Mouse (Mus musculus) forebrain, embryonic 11.5 days (tissue): ENCODE results near the gene Galk2. TPM values are rescaled to one million over a fixed set of nuclear protein-coding genes. Genes with fewer than 3 reads are reported as not detected.
A peak's percentile ranks its signal among the peaks of the same experiment; 100 is the strongest.

ENCODE experiments used
- ATAC-seq: fragments of 200-750 bp; cut with Nextera tagmentation; replicated peaks from 2 replicates; pipeline ENCODE4 v1.8.0; 2017; ENCODE audit warnings: moderate TSS enrichment; ENCODE audit not compliant: low FRiP score
- DNase-seq: peaks from one replicate; pipeline ENCODE4 v3.0.0-alpha.2; 2017; ENCODE audit warnings: low spot score
- H3K27ac ChIP-seq: fragments of 300-500 bp; sonication (generic); 2 replicates; pipeline ENCODE4 v1.5.1; 2014; ENCODE audit warnings: low read depth, low read length
- H3K27me3 ChIP-seq: fragments of 300-500 bp; sonication (generic); 2 replicates; pipeline ENCODE4 v1.6.1; 2014; ENCODE audit warnings: mild to moderate bottlenecking, low read length, mixed read lengths; ENCODE audit not compliant: control insufficient read depth, insufficient read depth
- H3K36me3 ChIP-seq: fragments of 300-500 bp; sonication (generic); 2 replicates; pipeline ENCODE4 v1.6.1; 2014; ENCODE audit warnings: mild to moderate bottlenecking, low read length, moderate library complexity, mixed read lengths; ENCODE audit not compliant: control insufficient read depth, insufficient read depth
- H3K4me1 ChIP-seq: fragments of 300-500 bp; sonication (generic); replicated peaks from 2 replicates; pipeline ENCODE4 v1.6.1; 2014; ENCODE audit warnings: low read length, mixed read lengths; ENCODE audit not compliant: control insufficient read depth, insufficient read depth
- H3K4me2 ChIP-seq: fragments of 300-500 bp; sonication (generic); 2 replicates; pipeline ENCODE4 v1.6.1; 2014; ENCODE audit warnings: low read depth, mild to moderate bottlenecking, low read length, moderate library complexity, mixed read lengths; ENCODE audit not compliant: severe bottlenecking
- H3K4me3 ChIP-seq: fragments of 300-500 bp; sonication (generic); 2 replicates; pipeline ENCODE4 v1.5.1; 2014; ENCODE audit warnings: low read depth, low read length
- H3K9ac ChIP-seq: fragments of 300-500 bp; sonication (generic); 2 replicates; pipeline ENCODE4 v1.6.1; 2014; ENCODE audit warnings: low read length
- H3K9me3 ChIP-seq: fragments of 300-500 bp; sonication (generic); 2 replicates; pipeline ENCODE4 v1.6.1; 2016; ENCODE audit warnings: low read length, mixed read lengths; ENCODE audit not compliant: control insufficient read depth
- WGBS: fragments of 180-500 bp; shearing (Covaris S2); extraction: QIAGEN DNeasy Blood & Tissue Kit; methylation state at CpG from one replicate; pipeline ENCODE4 v1.1.7; 2014; 5-methylcytosine and 5-hydroxymethylcytosine counted together
- polyA plus RNA-seq: library from polyadenylated mRNA; unstranded; fragments of >200 nt; fragmentation: Nextera tagmentation; extraction: Ambion mirVana; gene quantifications from 2 replicates; pipeline ENCODE4 v1.2.1, GENCODE M21; 2014

Gene Galk2
- polyA plus RNA-seq: 28.8 and 29.3 TPM in 2 replicates

DNA sequence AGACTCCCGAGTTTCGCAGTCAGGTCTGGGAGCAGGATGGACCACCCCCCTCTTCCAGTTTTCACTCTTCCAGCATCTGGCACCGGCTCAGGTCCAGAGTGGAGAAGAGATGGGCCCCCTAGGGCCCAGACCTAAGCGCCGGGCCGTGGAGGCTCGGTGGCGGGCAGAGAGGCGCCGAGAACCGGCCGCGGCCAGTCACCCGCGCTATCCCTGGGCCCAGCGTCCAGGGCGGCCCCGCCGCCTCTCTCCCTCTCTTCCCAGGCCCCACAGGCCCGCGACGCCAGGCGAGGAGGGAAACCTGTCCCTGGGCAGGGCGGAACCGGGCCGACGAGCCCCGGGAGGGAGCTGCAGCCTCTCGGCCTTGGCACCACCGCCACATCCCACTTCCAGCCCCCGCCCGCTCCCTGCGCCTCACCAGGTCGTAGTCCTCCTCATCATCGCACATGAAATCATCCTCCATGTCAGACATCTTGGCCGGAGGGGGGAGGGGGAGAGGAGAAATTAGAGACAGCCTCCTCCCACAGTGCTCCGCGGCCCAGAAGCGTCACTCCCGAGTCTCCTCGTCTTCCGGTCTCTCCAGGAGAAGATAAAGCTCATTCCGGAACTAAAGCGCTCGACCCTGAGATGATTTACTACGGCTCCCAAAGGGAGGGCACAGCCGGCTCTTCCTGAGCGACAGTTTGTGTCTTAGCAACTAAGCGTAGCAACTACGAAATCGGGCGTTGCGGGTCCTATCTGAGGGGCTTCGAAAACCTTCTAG, at the start of gene Galk2, which contains the start of gene Cops2:
Gene Galk2, plus strand, starts transcription at position 589 of the 760 bp plus-strand sequence.
Gene Cops2, minus strand, starts transcription at position 619 of the 760 bp plus-strand sequence.
- H3K4me3 ChIP-seq: peak within 1 kb of the TSS; percentile 99
- H3K9ac ChIP-seq: peak within 1 kb of the TSS; percentile 98
- peak; percentile 98 for ATAC-seq
- peak; percentile 95 for DNase-seq
- no peaks in the 10 kb centered on the region for H3K27me3 ChIP-seq
- H3K27ac ChIP-seq: peak within 1 kb of the TSS; percentile 68
- no peaks in the 10 kb centered on the region; the same call in 1 of the 2 replicates for H3K4me1 ChIP-seq
- H3K9me3 ChIP-seq: no peaks in the 10 kb centered on the region
- peak within 1 kb of the TSS; percentile 75 for H3K4me2 ChIP-seq
- WGBS: under 1% methylated on average over 44 of the region's 54 CpGs
- H3K36me3 ChIP-seq: no peaks in the 10 kb centered on the region

DNA sequence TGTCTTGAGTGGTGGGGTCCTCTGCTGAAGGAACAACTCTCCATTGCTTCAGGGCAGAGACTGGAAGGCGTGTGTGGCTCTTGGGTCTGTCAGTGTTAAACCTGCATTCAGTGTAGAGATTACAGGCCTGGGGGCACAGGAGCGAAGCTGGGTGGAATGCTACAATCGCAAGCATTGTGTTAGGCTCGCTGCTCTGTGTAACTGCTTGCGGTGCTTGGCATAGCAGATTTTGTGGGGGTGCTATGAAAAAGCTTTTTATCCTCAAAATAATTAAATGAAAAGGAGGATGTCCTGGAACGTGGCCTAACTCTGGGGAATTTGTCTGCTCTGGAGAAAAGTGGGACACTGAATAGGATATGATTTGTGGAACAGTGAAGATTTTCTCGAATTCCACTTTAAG, 49.4 kb upstream of the Galk2 start:
- H3K9ac ChIP-seq: no peak overlapping the region
- no peak overlapping the region for H3K4me3 ChIP-seq
- no peak for DNase-seq
- H3K36me3 ChIP-seq: no peaks in the 10 kb centered on the region
- H3K9me3 ChIP-seq: no peaks in the 10 kb centered on the region
- H3K4me1 ChIP-seq: no peaks in the 10 kb centered on the region
- no peaks in the 10 kb centered on the region for H3K27me3 ChIP-seq
- ATAC-seq: no peak
- WGBS: 72% methylated on average over 7 of the region's 7 CpGs
- H3K4me2 ChIP-seq: no peak overlapping the region
- no peak overlapping the region for H3K27ac ChIP-seq

DNA sequence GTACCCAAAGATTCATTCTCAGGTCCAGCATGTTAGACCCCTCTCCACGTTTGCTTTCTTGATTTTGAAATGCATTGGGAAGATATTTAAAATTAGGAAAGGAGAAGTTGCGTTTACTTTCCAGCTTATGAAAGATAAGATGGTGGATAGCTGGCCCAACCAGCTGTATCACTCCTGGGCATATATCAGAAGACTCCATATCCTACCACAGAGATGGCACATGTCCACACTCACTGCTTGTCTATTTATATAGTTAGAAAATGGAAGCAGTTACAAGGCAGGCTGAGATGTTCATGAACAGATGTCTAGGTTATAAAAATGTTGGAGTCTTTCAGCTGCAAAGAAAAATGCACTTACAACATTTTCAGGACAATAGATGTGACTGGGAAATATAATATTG, 47.6 kb upstream of the Galk2 start:
- WGBS: 83% methylated on average over 2 of the region's 2 CpGs

DNA sequence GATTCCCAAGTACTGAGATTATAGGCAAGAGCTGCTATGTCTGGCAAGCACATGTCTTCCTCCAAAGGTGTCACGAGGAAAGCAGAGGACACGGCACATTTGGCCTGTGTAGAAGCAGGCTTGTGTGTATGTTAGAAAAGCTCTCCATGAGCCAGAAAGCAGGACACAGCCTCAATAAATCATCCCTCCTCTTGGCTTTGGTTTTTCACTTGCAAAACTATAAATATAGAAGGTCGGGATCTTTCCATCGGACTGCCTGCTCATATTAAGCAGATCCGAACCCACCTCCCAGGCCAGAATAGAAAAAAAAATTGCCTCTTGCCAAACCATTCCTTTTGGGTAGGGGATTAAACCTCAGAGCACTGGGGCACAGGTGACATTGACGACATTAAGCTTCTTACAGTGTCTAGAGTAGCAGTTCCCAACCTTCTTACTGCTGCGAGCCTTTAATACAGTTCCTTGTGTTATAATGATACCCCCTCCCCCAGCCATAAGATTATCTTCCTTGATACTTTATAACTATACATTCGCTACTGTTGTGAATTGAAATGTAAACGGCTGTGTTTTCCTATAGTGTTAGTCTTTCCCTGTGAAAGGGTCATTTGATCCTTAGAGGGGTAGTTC, 44.8 kb upstream of the Galk2 start:
- Histone ChIP-seq H3K27me3 (no peaks in the 10 kb centered on the region), H3K4me1 (no peaks in the 10 kb centered on the region), H3K4me2 (no peak overlapping the region), H3K36me3 (no peaks in the 10 kb centered on the region), H3K9me3 (no peaks in the 10 kb centered on the region), H3K4me3 (no peak overlapping the region), H3K27ac (no peak overlapping the region), H3K9ac (no peak overlapping the region)
- ATAC-seq (no peak), DNase-seq (no peak)
- WGBS: 77% methylated on average over 9 of the region's 9 CpGs

More for the DNA sequence above, 47.6 kb upstream of the Galk2 start:
- Histone ChIP-seq H3K36me3 (no peaks in the 10 kb centered on the region), H3K9me3 (no peaks in the 10 kb centered on the region), H3K27ac (no peak overlapping the region), H3K4me1 (no peaks in the 10 kb centered on the region), H3K4me2 (no peak overlapping the region), H3K9ac (no peak overlapping the region), H3K27me3 (no peaks in the 10 kb centered on the region), H3K4me3 (no peak overlapping the region)
- no peak for DNase-seq
- ATAC-seq: no peak

DNA sequence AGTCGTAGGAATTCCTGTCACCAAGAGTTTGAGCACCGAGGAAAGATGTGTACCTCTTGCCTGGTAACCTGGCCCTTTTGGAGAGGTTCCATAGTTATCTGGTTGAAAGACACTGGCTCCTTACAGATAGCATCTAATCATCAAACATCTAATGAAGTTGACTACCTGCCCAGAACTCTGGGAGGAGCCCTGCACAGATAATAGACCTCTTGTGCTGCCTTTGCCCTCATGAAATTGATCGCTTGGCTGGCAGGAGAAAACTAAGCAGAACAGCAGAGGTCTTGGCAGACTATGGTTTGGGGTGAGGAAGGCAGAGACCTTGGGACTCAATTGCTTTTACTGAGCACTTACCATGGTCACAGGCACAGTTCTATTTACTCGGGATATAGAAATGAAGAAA, 38.5 kb upstream of the Galk2 start:
- H3K36me3 ChIP-seq: no peaks in the 10 kb centered on the region
- H3K4me2 ChIP-seq: no peak overlapping the region
- DNase-seq (no peak), ATAC-seq (no peak)
- no peaks in the 10 kb centered on the region for H3K4me1 ChIP-seq
- H3K9ac ChIP-seq: no peak overlapping the region
- H3K4me3 ChIP-seq: no peak overlapping the region
- no peaks in the 10 kb centered on the region for H3K27me3 ChIP-seq
- 86% methylated on average over 4 of the region's 4 CpGs for WGBS
- no peaks in the 10 kb centered on the region for H3K9me3 ChIP-seq
- no peak overlapping the region for H3K27ac ChIP-seq

DNA sequence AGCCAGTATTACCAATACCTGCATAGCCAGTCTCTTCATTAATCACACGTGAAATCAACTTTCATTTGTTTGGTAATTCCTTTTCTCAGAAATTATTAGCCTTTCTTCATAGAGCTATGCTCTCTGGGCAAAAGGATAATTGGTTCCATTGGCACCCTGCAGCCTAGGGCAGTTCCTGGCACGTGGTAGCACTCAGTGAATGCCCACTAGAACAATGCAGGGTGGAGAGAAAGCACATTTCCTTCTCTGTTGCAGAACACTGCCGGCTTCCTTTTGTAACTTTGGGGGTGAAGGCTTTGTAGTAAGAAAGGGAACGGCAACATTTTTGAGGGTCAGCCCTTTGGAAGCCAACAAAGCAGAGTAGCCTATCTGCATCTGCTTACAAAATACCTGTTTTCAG, 32.7 kb upstream of the Galk2 start:
- no peaks in the 10 kb centered on the region for H3K4me1 ChIP-seq
- H3K27me3 ChIP-seq: no peaks in the 10 kb centered on the region
- no peak overlapping the region for H3K9ac ChIP-seq
- DNase-seq: no peak
- no peaks in the 10 kb centered on the region for H3K36me3 ChIP-seq
- H3K27ac ChIP-seq: no peak overlapping the region
- H3K4me2 ChIP-seq: no peak overlapping the region
- H3K9me3 ChIP-seq: no peaks in the 10 kb centered on the region
- no peak overlapping the region for H3K4me3 ChIP-seq
- WGBS: 44% methylated on average over 4 of the region's 4 CpGs
- ATAC-seq: no peak

DNA sequence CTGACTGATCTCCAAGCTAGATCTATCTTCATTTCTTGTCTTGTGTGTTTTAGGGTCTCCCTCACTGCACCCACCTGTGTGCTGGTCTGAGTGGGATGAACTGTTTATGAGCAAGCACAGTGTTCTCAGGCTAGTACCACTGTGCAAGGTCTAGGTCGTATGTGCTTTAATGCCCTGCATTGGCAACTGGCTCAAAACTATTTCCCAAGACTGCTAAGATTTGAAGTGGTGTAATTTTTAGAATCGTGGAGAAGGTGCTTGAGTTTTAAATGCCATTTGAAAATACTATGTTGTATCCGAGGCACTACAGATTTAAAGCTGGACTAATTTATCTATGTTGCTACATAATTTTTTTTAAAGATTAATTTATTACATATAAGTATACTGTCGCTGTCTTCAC, 31.0 kb upstream of the Galk2 start:
- Histone ChIP-seq H3K36me3 (peaks cover 5% of the 10 kb centered on the region; the same call in 1 of the 2 replicates), H3K4me1 (no peaks in the 10 kb centered on the region), H3K4me3 (no peak overlapping the region), H3K27me3 (no peaks in the 10 kb centered on the region), H3K9me3 (no peaks in the 10 kb centered on the region), H3K9ac (no peak overlapping the region), H3K4me2 (no peak overlapping the region), H3K27ac (no peak overlapping the region)
- 86% methylated on average over 4 of the region's 4 CpGs for WGBS
- ATAC-seq (no peak), DNase-seq (no peak)

DNA sequence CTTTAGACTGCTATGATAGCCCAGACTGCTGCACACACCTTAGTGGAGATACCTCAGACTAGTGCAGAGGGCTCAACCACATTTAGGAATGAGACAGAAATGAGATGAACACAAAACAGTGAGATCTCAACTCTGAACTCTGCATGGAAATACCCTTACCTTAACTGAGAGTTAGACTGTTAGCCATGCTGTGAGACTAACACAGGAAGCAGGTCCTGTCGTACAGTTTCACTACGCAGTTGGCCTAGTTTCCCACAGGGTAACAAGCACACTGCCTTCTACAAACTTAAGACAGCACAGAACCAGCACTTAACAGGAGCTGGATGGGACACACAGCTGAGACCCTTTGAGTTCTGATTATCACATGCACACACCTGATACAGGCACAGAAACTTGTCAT, 29.0 kb upstream of the Galk2 start:
- H3K27ac ChIP-seq: no peak overlapping the region
- peaks cover 10% of the 10 kb centered on the region; the same call in 1 of the 2 replicates for H3K36me3 ChIP-seq
- no peak overlapping the region for H3K4me3 ChIP-seq
- no peak for DNase-seq
- H3K27me3 ChIP-seq: no peaks in the 10 kb centered on the region
- no peak overlapping the region for H3K4me2 ChIP-seq
- H3K9ac ChIP-seq: no peak overlapping the region
- 99% methylated on average over 2 of the region's 2 CpGs for WGBS
- no peak for ATAC-seq
- no peaks in the 10 kb centered on the region for H3K9me3 ChIP-seq
- H3K4me1 ChIP-seq: no peaks in the 10 kb centered on the region
